Mouse (Mus musculus) spleen, adult 12 weeks (tissue): ENCODE measurements around the gene Gga2.
A peak's percentile ranks its signal among the peaks of the same experiment; 100 is the strongest.

Experiments used
- DNase-seq: peaks from one replicate; pipeline ENCODE4 v3.0.0; 2022; ENCODE audit warnings: low spot score

Gene Gga2

GRCm38 (mm10) chr7:122020667-122021354 lies at the start of gene Gga2:
TSS of gene Gga2 (minus strand) at chr7:122021222.
- peak; percentile 82 for DNase-seq

- peak; percentile 16 for DNase-seq
These were observed 46.7 kb upstream of the Gga2 start for GRCm38 (mm10) chr7:122067517-122068381.

GRCm38 (mm10) chr7:122066945-122067516 lies 46.0 kb upstream of the Gga2 start, which contains the start of the genes Ubfd1 and Ears2:
TSS of gene Ubfd1 (plus strand) at chr7:122067175.
TSS of gene Ears2 (minus strand) at chr7:122067263.
- peak; percentile 90 for DNase-seq

- no peak for DNase-seq
These were observed 45.3 kb upstream of the Gga2 start for GRCm38 (mm10) chr7:122066102-122066944.

GRCm38 (mm10) chr7:122065656-122066055 lies 44.6 kb upstream of the Gga2 start:
- no peak for DNase-seq

GRCm38 (mm10) chr7:122056633-122057032 lies 35.6 kb upstream of the Gga2 start:
- DNase-seq = no peak

GRCm38 (mm10) chr7:122050834-122051233 lies 29.8 kb upstream of the Gga2 start:
- DNase-seq = no peak

- DNase-seq = no peak
These were observed 27.2 kb upstream of the Gga2 start for GRCm38 (mm10) chr7:122048191-122048590.

- no peak for DNase-seq
These were observed 25.8 kb upstream of the Gga2 start for GRCm38 (mm10) chr7:122046813-122047212.

GRCm38 (mm10) chr7:122045711-122046110 lies 24.7 kb upstream of the Gga2 start:
- no peak for DNase-seq

GRCm38 (mm10) chr7:122045181-122045634 lies 24.2 kb upstream of the Gga2 start:
- no peak for DNase-seq

GRCm38 (mm10) chr7:122044106-122044505 lies 23.1 kb upstream of the Gga2 start:
- DNase-seq = no peak

- DNase-seq = no peak
These were observed 13.3 kb upstream of the Gga2 start for GRCm38 (mm10) chr7:122034348-122034747.

- DNase-seq = no peak
These were observed 12.3 kb upstream of the Gga2 start for GRCm38 (mm10) chr7:122033371-122033770.

- DNase-seq = no peak
These were observed 1.1 kb upstream of the Gga2 start for GRCm38 (mm10) chr7:122022131-122022530.

GRCm38 (mm10) chr7:122020273-122020666 lies 752 bp downstream of the Gga2 start:
- DNase-seq = no peak

- no peak for DNase-seq
These were observed 2.0 kb downstream of the Gga2 start for GRCm38 (mm10) chr7:122018978-122019377.

- peak; percentile 51 for DNase-seq
These were observed 2.8 kb downstream of the Gga2 start for GRCm38 (mm10) chr7:122018247-122018646.

GRCm38 (mm10) chr7:122015734-122016133 lies 5.3 kb downstream of the Gga2 start:
- no peak for DNase-seq

GRCm38 (mm10) chr7:122015105-122015504 lies 5.9 kb downstream of the Gga2 start:
- DNase-seq = no peak

GRCm38 (mm10) chr7:122012949-122013348 lies 8.1 kb downstream of the Gga2 start:
- DNase-seq = no peak

GRCm38 (mm10) chr7:122012370-122012769 lies 8.7 kb downstream of the Gga2 start:
- DNase-seq = no peak
